Comparison of ENCODE assay signal across 9 mouse cellular contexts in the genomic region with DNA sequence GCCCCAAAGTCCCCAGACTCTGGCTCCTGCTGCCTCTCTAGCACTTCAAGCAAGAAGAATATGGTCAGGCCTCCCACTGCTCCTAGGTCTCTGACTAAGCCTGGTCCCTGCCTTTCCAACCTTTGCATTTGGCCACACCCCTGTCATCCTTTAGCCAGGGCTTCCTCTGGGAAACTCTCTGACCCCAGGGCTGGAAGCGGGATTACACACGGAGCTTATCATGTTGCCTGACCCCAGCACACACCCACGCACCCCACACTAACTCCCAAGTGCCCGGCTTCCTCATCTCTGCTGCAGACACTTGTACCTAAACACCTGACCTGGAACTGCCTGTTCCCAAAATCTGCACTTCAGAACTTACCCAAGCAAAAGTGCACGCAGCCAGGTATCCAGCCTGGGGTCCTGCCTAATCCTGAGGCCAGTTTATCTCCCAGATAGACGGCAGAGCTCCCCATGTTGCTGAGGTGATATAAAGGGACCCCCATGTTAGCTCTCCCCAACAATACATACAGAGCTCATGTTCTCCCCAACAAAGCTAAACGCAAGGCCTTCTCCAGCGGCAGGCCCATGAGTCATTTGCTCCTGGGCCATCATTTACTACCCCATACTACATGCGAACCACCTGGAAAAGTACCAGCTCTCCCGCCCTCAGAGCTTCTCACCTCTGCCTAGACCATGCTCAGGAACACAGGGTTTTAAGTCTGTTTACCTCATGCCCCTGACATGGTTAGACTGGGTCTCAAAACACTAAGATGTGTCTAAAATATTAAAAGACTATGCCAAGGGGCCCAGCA. TPM values are rescaled to one million over a fixed set of nuclear protein-coding genes. Genes with fewer than 3 reads are reported as not detected.
DNase-seq lines count a peak whose midpoint lies in the region; ATAC-seq and TF ChIP-seq lines count a peak whose summit lies in the region.
"Had no signal": no experiment of that assay in that cellular context is flagged by ENCODE, and none has a peak within 500 bp of the region (broad histone marks: within the 10 kb centered on the region; RNA-seq: fewer than 3 reads in every experiment).

No protein-coding gene starts in this region.

- H3K36me3 ChIP-seq in embryonic facial prominence, embryonic 15.5 days: peaks cover 1% of the 10 kb centered on the region
- peaks cover 6% of the 10 kb centered on the region for H3K36me3 ChIP-seq in embryonic facial prominence, embryonic 10.5 days (replicated peaks)
- H3K36me3 ChIP-seq in kidney, postnatal 0 days (ENCODE audit: insufficient read depth, low read length): 0 out of 2 replicates have a peak, but pooled peaks cover 2% of the 10 kb centered on the region
- H3K36me3 ChIP-seq in liver, postnatal 0 days (replicated peaks; ENCODE audit: insufficient read depth, low read length): peaks cover 3% of the 10 kb centered on the region; the same call in 1 of the 2 replicates
- H3K36me3 ChIP-seq in neural tube, embryonic 15.5 days: peaks cover under 1% of the 10 kb centered on the region

- no peak overlapping the region for H3K4me3 ChIP-seq in embryonic facial prominence, embryonic 15.5 days (replicated peaks)
- H3K4me3 ChIP-seq in embryonic facial prominence, embryonic 10.5 days: no peak overlapping the region
- no peak overlapping the region for H3K4me3 ChIP-seq in kidney, postnatal 0 days (replicated peaks; ENCODE audit: low read depth, low read length)
- no peak overlapping the region for H3K4me3 ChIP-seq in brown adipose tissue, adult 24 weeks (ENCODE audit: insufficient read depth, low read depth, low read length)
- no peak overlapping the region for H3K4me3 ChIP-seq in liver, postnatal 0 days (ENCODE audit: low read depth, low read length)
- H3K4me3 ChIP-seq in neural tube, embryonic 15.5 days (replicated peaks): no peak overlapping the region
- H3K4me3 ChIP-seq: limb, embryonic 15.5 days had no signal

- no peaks in the 10 kb centered on the region for H3K9me3 ChIP-seq in embryonic facial prominence, embryonic 15.5 days (replicated peaks)
- no peaks in the 10 kb centered on the region for H3K9me3 ChIP-seq in embryonic facial prominence, embryonic 10.5 days
- no peaks in the 10 kb centered on the region for H3K9me3 ChIP-seq in kidney, postnatal 0 days (replicated peaks; ENCODE audit: low read length)
- H3K9me3 ChIP-seq in liver, postnatal 0 days (ENCODE audit: low read length): no peaks in the 10 kb centered on the region
- H3K9me3 ChIP-seq in neural tube, embryonic 15.5 days (replicated peaks): no peaks in the 10 kb centered on the region
- H3K9me3 ChIP-seq: limb, embryonic 15.5 days had no signal

- H3K9ac ChIP-seq in embryonic facial prominence, embryonic 15.5 days: no peak overlapping the region
- 0 out of 2 replicates have a peak overlapping the region, but pooled peaks have one; percentile 10 for H3K9ac ChIP-seq in kidney, postnatal 0 days (ENCODE audit: low read depth, low read length)
- H3K9ac ChIP-seq in liver, postnatal 0 days (replicated peaks): peak overlapping the region; percentile 41
- no peak overlapping the region for H3K9ac ChIP-seq in neural tube, embryonic 15.5 days (replicated peaks)
- H3K9ac ChIP-seq: limb, embryonic 15.5 days had no signal

- 57% methylated on average over 10 of the region's 10 CpGs for WGBS in embryonic facial prominence, embryonic 15.5 days
- 62% methylated on average over 10 of the region's 10 CpGs for WGBS in embryonic facial prominence, embryonic 10.5 days
- WGBS in kidney, postnatal 0 days: 46% methylated on average over 10 of the region's 10 CpGs
- 45% methylated on average over 10 of the region's 10 CpGs for WGBS in liver, postnatal 0 days (ENCODE audit: insufficient replicate concordance)
- 74% methylated on average over 10 of the region's 10 CpGs for WGBS in neural tube, embryonic 15.5 days

- intact Hi-C loops in left cerebral cortex, postnatal 14 days (cut with DNase I): loop anchor here (5.0 kb wide), 1 partner anchor 38 kb away; the partner anchor contains the start of gene Elmsan1

- no peak for TF ChIP-seq EP300 in liver, postnatal 0 days (IDR thresholded peaks at IDR 0.05; ENCODE audit: low read depth)

- DNase-seq in embryonic facial prominence, embryonic 10.5 days (ENCODE audit: low spot score): no peak
- no peak for DNase-seq in kidney, postnatal 0 days (ENCODE audit: low spot score)
- no peak for DNase-seq in kidney, postnatal 10 days
- DNase-seq in liver, postnatal 0 days: no peak
- DNase-seq in left cerebral cortex, postnatal 14 days (ENCODE audit: low spot score in 2 of 2): no peak

- 0 out of 2 replicates have a peak overlapping the region, but pooled peaks have one; percentile 9 for H3K27ac ChIP-seq in embryonic facial prominence, embryonic 15.5 days (replicated peaks)
- no peak overlapping the region for H3K27ac ChIP-seq in embryonic facial prominence, embryonic 10.5 days (replicated peaks)
- H3K27ac ChIP-seq in kidney, postnatal 0 days: peak overlapping the region; percentile 1; the same call in 1 of the 2 replicates
- peak overlapping the region; percentile 25 for H3K27ac ChIP-seq in brown adipose tissue, adult 24 weeks (replicated peaks; ENCODE audit: low read depth, low read length)
- peak overlapping the region; percentile 99 for H3K27ac ChIP-seq in liver, postnatal 0 days (ENCODE audit: low read depth)
- H3K27ac ChIP-seq in neural tube, embryonic 15.5 days (replicated peaks): no peak overlapping the region

- no peaks in the 10 kb centered on the region for H3K27me3 ChIP-seq in embryonic facial prominence, embryonic 15.5 days
- no peaks in the 10 kb centered on the region for H3K27me3 ChIP-seq in embryonic facial prominence, embryonic 10.5 days (replicated peaks; ENCODE audit: low read depth, poor library complexity, severe bottlenecking)
- H3K27me3 ChIP-seq in kidney, postnatal 0 days (ENCODE audit: insufficient read depth, low read length): no peaks in the 10 kb centered on the region
- no peaks in the 10 kb centered on the region for H3K27me3 ChIP-seq in liver, postnatal 0 days (ENCODE audit: insufficient read depth, low read length)
- H3K27me3 ChIP-seq in neural tube, embryonic 15.5 days (replicated peaks): no peaks in the 10 kb centered on the region
- H3K27me3 ChIP-seq: limb, embryonic 15.5 days had no signal

- TF ChIP-seq CTCF in kidney, postnatal 0 days (IDR thresholded peaks at IDR 0.05; ENCODE audit: low read depth): no peak
- no peak for TF ChIP-seq CTCF in liver, postnatal 0 days (IDR thresholded peaks at IDR 0.05; ENCODE audit: low read depth)

- no peak for ATAC-seq in embryonic facial prominence, embryonic 15.5 days (ENCODE audit: insufficient number of reproducible peaks, low FRiP score, low TSS enrichment, low read depth)
- ATAC-seq in kidney, postnatal 0 days (replicated peaks; ENCODE audit: low FRiP score, low read depth): no peak
- ATAC-seq in liver, postnatal 0 days: no peak
- ATAC-seq in neural tube, embryonic 15.5 days (ENCODE audit: low FRiP score): no peak

- H3K4me1 ChIP-seq in embryonic facial prominence, embryonic 15.5 days: peaks cover 80% of the 10 kb centered on the region
- H3K4me1 ChIP-seq in embryonic facial prominence, embryonic 10.5 days: peaks cover 79% of the 10 kb centered on the region
- peaks cover 68% of the 10 kb centered on the region for H3K4me1 ChIP-seq in kidney, postnatal 0 days (replicated peaks; ENCODE audit: insufficient read depth, low read length)
- H3K4me1 ChIP-seq in brown adipose tissue, adult 24 weeks (ENCODE audit: control insufficient read depth, insufficient read depth, insufficient read length, low read length): peaks cover 71% of the 10 kb centered on the region
- peaks cover 82% of the 10 kb centered on the region for H3K4me1 ChIP-seq in liver, postnatal 0 days (ENCODE audit: insufficient read depth)
- peaks cover 72% of the 10 kb centered on the region for H3K4me1 ChIP-seq in neural tube, embryonic 15.5 days

- H3K4me2 ChIP-seq in embryonic facial prominence, embryonic 15.5 days (replicated peaks): no peak overlapping the region
- H3K4me2 ChIP-seq in kidney, postnatal 0 days (ENCODE audit: low read length): no peak overlapping the region
- 0 out of 2 replicates have a peak overlapping the region, but pooled peaks have one; percentile 20 for H3K4me2 ChIP-seq in liver, postnatal 0 days (ENCODE audit: low read depth, low read length)
- H3K4me2 ChIP-seq in neural tube, embryonic 15.5 days: no peak overlapping the region
- H3K4me2 ChIP-seq: limb, embryonic 15.5 days had no signal

RNA-seq across cellular contexts. Expression of gene Pnma1, which starts 30.6 kb away (rescaled TPM):
- polyA plus RNA-seq in embryonic facial prominence, embryonic 15.5 days (2015; fragmentation: Nextera tagmentation; extraction: Ambion mirVana): 1.8 and 3.0 TPM in 2 replicates
- 1.3 and 1.6 TPM in 2 replicates for polyA plus RNA-seq in embryonic facial prominence, embryonic 10.5 days (2016; fragmentation: Nextera tagmentation; extraction: Ambion mirVana)
- polyA plus RNA-seq in kidney, postnatal 0 days (2015; fragmentation: Nextera tagmentation; extraction: Ambion mirVana): 0.33 and 0.50 TPM in 2 replicates
- not detected in 2 replicates for polyA plus RNA-seq in brown adipose tissue, adult 24 weeks (2012; ENCODE audit: insufficient read depth, insufficient read length, missing spikeins)
- 0.28 and 0.35 TPM in 2 replicates for polyA plus RNA-seq in liver, postnatal 0 days (2015; fragmentation: Nextera tagmentation; extraction: Ambion mirVana)
- 3.2 and 3.8 TPM in 2 replicates for polyA plus RNA-seq in neural tube, embryonic 15.5 days (2015; fragmentation: Nextera tagmentation; extraction: Ambion mirVana)
- 1 to 10 TPM; 5.8 to 6.8 TPM for total RNA-seq in left cerebral cortex, postnatal 14 days (2021)

RNA-seq across cellular contexts. Expression of gene Elmsan1, which starts 39.8 kb away (rescaled TPM):
- 15.4 and 15.9 TPM in 2 replicates for polyA plus RNA-seq in embryonic facial prominence, embryonic 15.5 days (2015; fragmentation: Nextera tagmentation; extraction: Ambion mirVana)
- 7.3 and 8.2 TPM in 2 replicates for polyA plus RNA-seq in embryonic facial prominence, embryonic 10.5 days (2016; fragmentation: Nextera tagmentation; extraction: Ambion mirVana)
- polyA plus RNA-seq in kidney, postnatal 0 days (2015; fragmentation: Nextera tagmentation; extraction: Ambion mirVana): 4.8 and 5.8 TPM in 2 replicates
- polyA plus RNA-seq in brown adipose tissue, adult 24 weeks (2012; ENCODE audit: insufficient read depth, insufficient read length, missing spikeins): 6.9 and 9.5 TPM in 2 replicates
- polyA plus RNA-seq in liver, postnatal 0 days (2015; fragmentation: Nextera tagmentation; extraction: Ambion mirVana): 2.6 and 2.8 TPM in 2 replicates
- polyA plus RNA-seq in neural tube, embryonic 15.5 days (2015; fragmentation: Nextera tagmentation; extraction: Ambion mirVana): 4.0 and 5.4 TPM in 2 replicates
- total RNA-seq in left cerebral cortex, postnatal 14 days (2021): 10 to 100 TPM; 12.6 to 18.6 TPM

Comparison
In these comparisons a context has a peak if more than half of its experiments do, and no peak if none do; other contexts are left out.
1. H3K27ac ChIP-seq: peak in embryonic facial prominence, embryonic 15.5 days (single experiment), kidney, postnatal 0 days (single experiment), brown adipose tissue, adult 24 weeks (single experiment) and liver, postnatal 0 days (single experiment); none in embryonic facial prominence, embryonic 10.5 days (single experiment) and neural tube, embryonic 15.5 days (single experiment).
2. H3K9ac ChIP-seq: peak in kidney, postnatal 0 days (single experiment) and liver, postnatal 0 days (single experiment); none in embryonic facial prominence, embryonic 15.5 days (single experiment) and neural tube, embryonic 15.5 days (single experiment).